Mouse (Mus musculus): ENCODE data around the gene Pinlyp. TPM values are rescaled to one million over a fixed set of nuclear protein-coding genes. Genes with fewer than 3 reads are reported as not detected.

Gene Pinlyp
- polyA plus RNA-seq, 1 experiment from 2014 or later, result 0.19 TPM

GRCm38 (mm10) chr7:24537081-24537480 lies 8.8 kb downstream of the Pinlyp start:
- Histone ChIP-seq H3K36me3 (ENCODE audit: control insufficient read depth, insufficient read depth, low read length) (peaks cover 7% of the 10 kb centered on the region), H3K4me2 (ENCODE audit: low read depth, severe bottlenecking) (no peak overlapping the region), H3K27me3 (ENCODE audit: control insufficient read depth, insufficient read depth, low read length) (peaks cover 13% of the 10 kb centered on the region), H3K4me3 (ENCODE audit: low read depth, low read length) (no peak overlapping the region), H3K9ac (ENCODE audit: low read length) (no peak overlapping the region), H3K27ac (replicated peaks; ENCODE audit: low read depth, low read length) (no peak overlapping the region), H3K4me1 (ENCODE audit: control insufficient read depth, insufficient read depth, low read length) (peaks cover 8% of the 10 kb centered on the region), H3K9me3 (ENCODE audit: control insufficient read depth, low read length) (no peaks in the 10 kb centered on the region)
- ATAC-seq (ENCODE audit: insufficient number of reproducible peaks, low FRiP score, low TSS enrichment, low read depth) (no peak), DNase-seq (ENCODE audit: low spot score) (no peak)
- WGBS, result 85% methylated on average over 4 of the region's 4 CpGs

- ATAC-seq (ENCODE audit: insufficient number of reproducible peaks, low FRiP score, low TSS enrichment, low read depth), result no peak
- Histone ChIP-seq H3K27me3 (ENCODE audit: control insufficient read depth, insufficient read depth, low read length) (peaks cover 13% of the 10 kb centered on the region), H3K9me3 (ENCODE audit: control insufficient read depth, low read length) (no peaks in the 10 kb centered on the region; the same call in 1 of the 2 replicates), H3K27ac (replicated peaks; ENCODE audit: low read depth, low read length) (no peak overlapping the region), H3K4me2 (ENCODE audit: low read depth, severe bottlenecking) (peak overlapping the region; percentile 22; the same call in 1 of the 2 replicates), H3K36me3 (ENCODE audit: control insufficient read depth, insufficient read depth, low read length) (peaks cover 7% of the 10 kb centered on the region), H3K4me3 (ENCODE audit: low read depth, low read length) (peak overlapping the region; percentile 12), H3K4me1 (ENCODE audit: control insufficient read depth, insufficient read depth, low read length) (peaks cover 15% of the 10 kb centered on the region), H3K9ac (ENCODE audit: low read length) (no peak overlapping the region)
- no peak for DNase-seq (ENCODE audit: low spot score)
- WGBS, result 21% methylated on average over 19 of the region's 19 CpGs
Observed at GRCm38 (mm10) chr7:24534301-24534700, 11.6 kb downstream of the Pinlyp start.

GRCm38 (mm10) chr7:24533806-24534205 lies 12.1 kb downstream of the Pinlyp start:
- Histone ChIP-seq H3K27ac (replicated peaks; ENCODE audit: low read depth, low read length) (no peak overlapping the region), H3K4me3 (ENCODE audit: low read depth, low read length) (peak overlapping the region; percentile 12)

GRCm38 (mm10) chr7:24533031-24533571 lies 12.8 kb downstream of the Pinlyp start:
- peaks cover 16% of the 10 kb centered on the region for H3K4me1 ChIP-seq (ENCODE audit: control insufficient read depth, insufficient read depth, low read length)
- H3K27ac ChIP-seq (replicated peaks; ENCODE audit: low read depth, low read length), result no peak overlapping the region
- ATAC-seq (ENCODE audit: insufficient number of reproducible peaks, low FRiP score, low TSS enrichment, low read depth), result no peak
- H3K9me3 ChIP-seq (ENCODE audit: control insufficient read depth, low read length), result no peaks in the 10 kb centered on the region; the same call in 1 of the 2 replicates
- no peak overlapping the region for H3K9ac ChIP-seq (ENCODE audit: low read length)
- H3K36me3 ChIP-seq (ENCODE audit: control insufficient read depth, insufficient read depth, low read length), result peaks cover 7% of the 10 kb centered on the region
- no peak overlapping the region; the same call in 1 of the 2 replicates for H3K4me2 ChIP-seq (ENCODE audit: low read depth, severe bottlenecking)
- H3K27me3 ChIP-seq (ENCODE audit: control insufficient read depth, insufficient read depth, low read length), result peaks cover 13% of the 10 kb centered on the region
- H3K4me3 ChIP-seq (ENCODE audit: low read depth, low read length), result no peak overlapping the region
- WGBS, result 57% methylated on average over 28 of the region's 28 CpGs
- peak; percentile 28 for DNase-seq (ENCODE audit: low spot score)

More at GRCm38 (mm10) chr7:24533806-24534205, 12.1 kb downstream of the Pinlyp start:
- ATAC-seq (ENCODE audit: insufficient number of reproducible peaks, low FRiP score, low TSS enrichment, low read depth) (no peak), DNase-seq (ENCODE audit: low spot score) (peak; percentile 34)
- WGBS, result 16% methylated on average over 38 of the region's 42 CpGs
- Histone ChIP-seq H3K4me2 (ENCODE audit: low read depth, severe bottlenecking) (peak overlapping the region; percentile 22; the same call in 1 of the 2 replicates), H3K9me3 (ENCODE audit: control insufficient read depth, low read length) (no peaks in the 10 kb centered on the region; the same call in 1 of the 2 replicates), H3K9ac (ENCODE audit: low read length) (peak overlapping the region; percentile 17; the same call in 1 of the 2 replicates), H3K27me3 (ENCODE audit: control insufficient read depth, insufficient read depth, low read length) (peaks cover 13% of the 10 kb centered on the region), H3K36me3 (ENCODE audit: control insufficient read depth, insufficient read depth, low read length) (peaks cover 7% of the 10 kb centered on the region), H3K4me1 (ENCODE audit: control insufficient read depth, insufficient read depth, low read length) (peaks cover 16% of the 10 kb centered on the region)

GRCm38 (mm10) chr7:24531211-24531971 lies 14.5 kb downstream of the Pinlyp start:
- WGBS, result 1% methylated on average over 43 of the region's 43 CpGs
- H3K9me3 ChIP-seq (ENCODE audit: control insufficient read depth, low read length), result no peaks in the 10 kb centered on the region; the same call in 1 of the 2 replicates
- H3K27me3 ChIP-seq (ENCODE audit: control insufficient read depth, insufficient read depth, low read length), result peaks cover 13% of the 10 kb centered on the region
- peaks cover 7% of the 10 kb centered on the region for H3K36me3 ChIP-seq (ENCODE audit: control insufficient read depth, insufficient read depth, low read length)
- H3K27ac ChIP-seq (replicated peaks; ENCODE audit: low read depth, low read length), result no peak overlapping the region
- H3K4me2 ChIP-seq (ENCODE audit: low read depth, severe bottlenecking), result peak overlapping the region; percentile 88
- H3K4me3 ChIP-seq (ENCODE audit: low read depth, low read length), result peak overlapping the region; percentile 56
- peaks cover 16% of the 10 kb centered on the region for H3K4me1 ChIP-seq (ENCODE audit: control insufficient read depth, insufficient read depth, low read length)
- peak overlapping the region; percentile 81 for H3K9ac ChIP-seq (ENCODE audit: low read length)
- 0 out of 2 replicates have a peak, but pooled peaks have one; percentile 0 for ATAC-seq (ENCODE audit: insufficient number of reproducible peaks, low FRiP score, low TSS enrichment, low read depth)
- peak; percentile 82 for DNase-seq (ENCODE audit: low spot score)

- H3K36me3 ChIP-seq (ENCODE audit: control insufficient read depth, insufficient read depth, low read length), result peaks cover 7% of the 10 kb centered on the region
- no peaks in the 10 kb centered on the region; the same call in 1 of the 2 replicates for H3K9me3 ChIP-seq (ENCODE audit: control insufficient read depth, low read length)
- ATAC-seq (ENCODE audit: insufficient number of reproducible peaks, low FRiP score, low TSS enrichment, low read depth) (peak; percentile 91), DNase-seq (ENCODE audit: low spot score) (peak; percentile 99)
- peak within 1 kb of the TSS; percentile 81 for H3K9ac ChIP-seq (ENCODE audit: low read length)
- peaks cover 16% of the 10 kb centered on the region for H3K4me1 ChIP-seq (ENCODE audit: control insufficient read depth, insufficient read depth, low read length)
- 1% methylated on average over 44 of the region's 44 CpGs for WGBS
- H3K4me3 ChIP-seq (ENCODE audit: low read depth, low read length), result peak within 1 kb of the TSS; percentile 56
- 0 out of 2 replicates have a peak within 1 kb of the TSS, but pooled peaks have one; percentile 56 for H3K27ac ChIP-seq (replicated peaks; ENCODE audit: low read depth, low read length)
- peak within 1 kb of the TSS; percentile 88 for H3K4me2 ChIP-seq (ENCODE audit: low read depth, severe bottlenecking)
- H3K27me3 ChIP-seq (ENCODE audit: control insufficient read depth, insufficient read depth, low read length), result peaks cover 13% of the 10 kb centered on the region
Observed at GRCm38 (mm10) chr7:24530062-24530931, 15.6 kb downstream of the Pinlyp start, which contains the start of gene Irgq. Irgq (plus strand) TSS chr7:24530689.

- ATAC-seq (ENCODE audit: insufficient number of reproducible peaks, low FRiP score, low TSS enrichment, low read depth) (no peak), DNase-seq (ENCODE audit: low spot score) (no peak)
- Histone ChIP-seq H3K4me2 (ENCODE audit: low read depth, severe bottlenecking) (peak overlapping the region; percentile 88), H3K9me3 (ENCODE audit: control insufficient read depth, low read length) (no peaks in the 10 kb centered on the region; the same call in 1 of the 2 replicates), H3K4me1 (ENCODE audit: control insufficient read depth, insufficient read depth, low read length) (peaks cover 16% of the 10 kb centered on the region), H3K27me3 (ENCODE audit: control insufficient read depth, insufficient read depth, low read length) (peaks cover 13% of the 10 kb centered on the region), H3K4me3 (ENCODE audit: low read depth, low read length) (peak overlapping the region; percentile 56), H3K27ac (replicated peaks; ENCODE audit: low read depth, low read length) (no peak overlapping the region), H3K9ac (ENCODE audit: low read length) (peak overlapping the region; percentile 75), H3K36me3 (ENCODE audit: control insufficient read depth, insufficient read depth, low read length) (peaks cover 7% of the 10 kb centered on the region)
- whole genome bisulfite sequencing, result 57% methylated on average over 11 of the region's 11 CpGs
Observed at GRCm38 (mm10) chr7:24529580-24529979, 16.3 kb downstream of the Pinlyp start.

GRCm38 (mm10) chr7:24528861-24529260 lies 17.1 kb downstream of the Pinlyp start:
- DNase-seq (ENCODE audit: low spot score) (no peak), ATAC-seq (ENCODE audit: insufficient number of reproducible peaks, low FRiP score, low TSS enrichment, low read depth) (no peak)
- Histone ChIP-seq H3K27ac (replicated peaks; ENCODE audit: low read depth, low read length) (no peak overlapping the region), H3K9me3 (ENCODE audit: control insufficient read depth, low read length) (no peaks in the 10 kb centered on the region; the same call in 1 of the 2 replicates), H3K4me2 (ENCODE audit: low read depth, severe bottlenecking) (no peak overlapping the region), H3K36me3 (ENCODE audit: control insufficient read depth, insufficient read depth, low read length) (peaks cover 6% of the 10 kb centered on the region), H3K4me3 (ENCODE audit: low read depth, low read length) (no peak overlapping the region), H3K4me1 (ENCODE audit: control insufficient read depth, insufficient read depth, low read length) (peaks cover 11% of the 10 kb centered on the region; the same call in 1 of the 2 replicates), H3K27me3 (ENCODE audit: control insufficient read depth, insufficient read depth, low read length) (peaks cover 9% of the 10 kb centered on the region), H3K9ac (ENCODE audit: low read length) (no peak overlapping the region)
- WGBS, result 95% methylated on average over 11 of the region's 11 CpGs

Data from limb, embryonic 11.5 days (tissue).